Mouse (Mus musculus): ENCODE results near the gene Ttc39b. TPM values are rescaled to one million over a fixed set of nuclear protein-coding genes. Genes with fewer than 3 reads are reported as not detected.
"Not testable (repeated sequence)": the region's sequence is repeated elsewhere in the genome, so short reads cannot be mapped to it uniquely, and the experiment has no call there.

The Ttc39b gene
- total RNA-seq, 2 experiments from 2014 or later: 3.7 to 5.8 TPM

DNA sequence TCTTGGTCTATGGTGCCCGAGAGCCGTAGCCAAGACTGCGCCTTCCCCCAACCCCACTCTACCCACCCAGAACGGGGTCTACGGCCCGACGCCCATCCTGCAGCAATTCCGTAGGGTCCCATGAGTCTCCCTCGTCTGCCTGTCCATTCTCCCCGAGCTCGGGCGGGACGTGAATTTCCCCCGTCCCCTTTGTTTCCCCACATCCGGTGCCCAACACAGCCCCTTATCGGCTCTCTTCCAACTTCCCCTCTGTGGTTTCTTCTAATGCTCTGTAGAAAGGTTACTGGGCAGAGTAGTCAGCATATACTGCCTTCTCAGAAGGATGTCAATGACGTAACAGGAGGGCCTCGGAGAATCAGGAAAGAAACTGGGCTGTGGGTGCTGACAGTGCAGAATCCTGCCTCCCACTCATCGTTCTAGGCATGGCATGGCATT lies 50.4 kb downstream of the Ttc39b start:
- no peak for DNase-seq

DNA sequence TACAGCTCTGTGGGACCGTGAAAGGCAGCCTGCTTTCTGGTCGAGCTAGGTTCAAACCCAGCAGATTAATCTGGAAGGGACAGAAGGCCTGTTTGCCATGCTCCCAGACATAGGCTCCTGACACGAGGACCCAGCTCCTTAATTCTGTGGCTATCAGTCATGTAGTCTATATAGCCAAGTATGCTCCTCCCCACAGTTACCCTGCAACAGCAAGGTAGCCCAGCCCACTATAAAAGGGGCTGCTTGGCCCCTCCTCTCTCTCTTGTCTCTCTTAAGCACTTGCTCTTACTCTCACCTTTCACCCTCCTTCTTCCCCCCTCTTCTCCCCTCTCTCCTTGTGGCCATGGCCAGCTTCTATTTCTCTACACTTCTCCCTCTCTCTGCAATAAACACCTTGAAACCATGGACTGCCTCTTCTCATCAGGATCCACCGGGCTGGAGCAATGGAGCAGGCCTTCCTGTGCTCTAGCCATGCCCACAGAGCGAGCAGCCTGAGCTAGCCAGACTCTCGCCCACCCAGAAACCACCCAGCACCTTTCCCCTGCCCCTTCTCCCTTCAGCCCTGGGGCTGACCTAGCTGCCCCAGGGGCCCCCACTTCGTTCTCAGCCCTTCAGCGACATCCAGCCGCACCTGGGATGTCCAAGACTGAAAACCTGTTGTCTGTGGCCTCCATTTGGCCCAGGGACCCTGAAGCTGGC lies 51.0 kb downstream of the Ttc39b start:
- no peak for DNase-seq

DNA sequence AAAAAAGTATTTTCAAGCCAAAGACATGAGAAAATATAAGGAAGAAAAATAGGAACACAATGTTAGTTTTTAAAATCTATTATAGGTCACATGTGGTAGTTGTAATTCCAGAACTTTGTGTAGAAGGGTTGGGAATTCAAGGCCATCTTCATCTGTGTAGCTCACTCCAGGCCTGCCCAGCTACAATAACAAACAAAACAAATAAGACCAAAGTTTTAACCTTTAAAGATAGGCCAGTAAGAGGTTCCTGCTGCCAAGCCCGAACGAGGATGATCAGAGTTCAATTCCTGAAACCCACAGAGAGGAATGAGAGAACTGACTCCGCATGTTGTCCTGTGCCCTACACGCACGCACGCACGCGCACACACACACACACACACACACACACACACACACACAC lies 53.6 kb downstream of the Ttc39b start:
- DNase-seq: no peak

DNA sequence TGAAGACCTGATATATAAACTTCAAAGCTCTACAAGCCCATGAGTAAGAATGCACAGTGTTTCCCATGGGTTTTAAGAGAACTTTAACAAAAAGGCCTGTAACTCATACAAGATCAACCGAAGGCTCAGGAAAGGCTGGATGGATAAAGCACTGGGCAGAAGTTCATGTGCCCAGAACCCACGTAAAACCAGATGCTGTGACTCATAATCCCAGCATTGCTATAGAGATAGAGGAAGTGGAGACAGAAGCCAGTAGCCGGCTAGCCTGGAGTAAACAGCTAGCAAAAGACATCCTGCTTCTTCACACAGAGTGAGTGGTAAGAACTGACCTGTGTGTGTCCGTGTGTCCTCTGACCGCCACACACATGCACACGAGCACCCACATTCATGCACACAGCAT lies 54.4 kb downstream of the Ttc39b start:
- DNase-seq: no peak

DNA sequence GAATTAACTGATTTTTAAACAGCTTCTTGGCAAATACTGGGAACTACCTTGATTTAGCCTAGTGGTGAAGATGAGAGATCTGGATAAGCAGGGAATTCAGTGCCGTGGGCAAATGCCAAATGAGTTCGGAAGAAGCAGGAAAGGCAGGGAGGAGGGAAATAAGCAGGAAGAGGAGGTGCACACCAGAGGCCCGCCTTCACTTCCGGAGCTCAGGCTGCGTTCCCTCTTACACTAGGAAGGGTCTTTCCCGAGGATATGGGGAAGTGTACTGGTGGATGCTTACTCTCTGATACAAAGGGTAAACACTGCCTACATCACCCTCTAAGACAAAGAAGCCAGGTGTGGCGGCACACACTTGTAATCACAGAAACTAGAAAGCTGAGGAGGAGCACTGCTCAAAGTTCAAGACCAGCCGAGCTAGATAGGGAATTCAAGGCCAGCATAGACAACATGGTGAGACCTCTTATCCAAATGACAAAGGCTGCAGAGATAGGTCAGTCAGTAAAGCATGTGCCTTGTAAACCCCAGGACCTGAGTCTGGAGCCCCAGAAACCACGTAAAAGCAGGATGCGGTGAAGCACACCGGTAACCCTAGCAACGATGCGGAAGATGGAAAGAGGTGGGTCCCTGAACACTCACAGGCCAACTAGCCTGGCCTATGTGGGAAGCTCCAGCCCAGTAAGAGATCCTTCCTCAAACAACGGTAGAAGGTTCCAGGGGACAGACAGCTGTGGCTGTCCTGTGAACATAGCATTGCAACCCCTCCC lies 57.9 kb downstream of the Ttc39b start:
- DNase-seq: no peak

DNA sequence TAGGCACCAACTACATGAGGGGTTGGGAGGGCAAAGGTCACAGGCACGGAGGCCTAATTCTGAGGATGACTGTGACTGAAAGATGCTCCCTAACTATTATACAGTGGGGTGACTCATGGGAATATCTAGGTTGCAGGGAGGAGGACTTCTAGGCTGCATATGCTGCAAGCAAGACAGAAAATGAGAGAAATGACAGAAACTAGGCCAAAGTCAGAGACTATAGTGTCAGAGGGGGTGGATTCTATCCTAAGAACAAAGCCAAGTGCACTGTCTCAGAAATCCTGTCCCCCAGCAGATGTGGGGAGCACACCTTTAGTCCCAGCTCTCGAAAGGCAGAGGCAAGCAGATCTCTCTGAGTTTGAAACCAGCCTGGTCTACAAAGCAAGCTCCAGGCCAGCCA lies 59.2 kb downstream of the Ttc39b start:
- DNase-seq: no peak

DNA sequence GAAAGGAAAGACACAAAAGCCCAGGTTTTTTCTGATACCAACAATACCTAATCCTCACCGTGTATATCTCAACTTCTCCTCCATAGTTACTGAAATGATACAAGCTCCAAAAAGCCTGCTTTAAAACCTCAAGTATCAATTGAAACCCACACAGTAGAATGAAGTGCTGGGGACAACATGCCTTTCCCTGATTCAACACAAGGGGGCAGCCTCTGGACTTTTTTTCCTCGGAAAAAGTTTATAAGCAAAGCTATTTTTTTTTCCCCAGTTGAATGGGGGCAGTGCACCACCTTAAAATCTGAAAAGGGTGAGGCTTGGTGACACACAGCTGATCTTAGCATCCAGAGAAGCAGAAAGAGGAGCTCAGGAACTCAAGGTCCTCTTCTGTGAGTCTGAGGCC lies 62.1 kb downstream of the Ttc39b start:
- DNase-seq: no peak

DNA sequence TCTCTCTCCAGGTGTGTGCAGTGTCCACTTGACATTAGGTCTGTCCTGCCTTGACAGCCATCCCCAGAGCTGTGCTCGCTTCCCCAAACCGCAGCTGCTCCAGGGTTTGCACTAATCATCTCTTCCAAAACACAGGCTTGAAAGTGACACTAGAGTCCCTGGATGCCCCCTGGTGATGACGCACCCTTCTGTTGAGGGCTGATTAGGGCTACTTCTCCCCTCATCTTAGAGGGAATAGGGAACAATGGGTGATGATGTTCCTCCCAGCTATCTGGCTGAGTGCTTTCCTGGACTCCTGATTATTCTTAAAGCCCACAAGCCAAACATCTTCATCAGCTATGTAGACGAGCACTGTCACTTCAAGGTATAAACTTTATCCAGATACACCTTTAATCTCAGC lies 64.4 kb downstream of the Ttc39b start:
- no peak for DNase-seq

DNA sequence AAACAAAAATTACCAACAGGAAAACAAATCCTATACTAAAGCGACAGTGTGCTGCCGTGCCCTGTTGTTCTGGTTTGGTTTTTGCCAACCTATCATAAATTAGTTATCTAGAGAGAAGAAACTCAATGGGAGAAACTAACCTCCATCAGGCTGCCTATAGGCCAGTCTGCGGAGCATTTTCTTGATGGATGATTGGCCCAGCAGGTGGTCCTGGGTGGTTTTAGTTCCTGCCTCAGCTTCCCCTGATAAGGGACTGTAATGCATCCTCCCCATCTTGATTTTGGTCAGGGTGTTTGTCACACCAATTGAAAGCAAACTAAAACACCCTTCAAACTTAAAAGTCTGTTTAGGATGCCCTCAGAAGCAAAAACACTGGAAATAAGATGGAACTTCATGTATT lies 65.8 kb downstream of the Ttc39b start:
- no peak for DNase-seq

DNA sequence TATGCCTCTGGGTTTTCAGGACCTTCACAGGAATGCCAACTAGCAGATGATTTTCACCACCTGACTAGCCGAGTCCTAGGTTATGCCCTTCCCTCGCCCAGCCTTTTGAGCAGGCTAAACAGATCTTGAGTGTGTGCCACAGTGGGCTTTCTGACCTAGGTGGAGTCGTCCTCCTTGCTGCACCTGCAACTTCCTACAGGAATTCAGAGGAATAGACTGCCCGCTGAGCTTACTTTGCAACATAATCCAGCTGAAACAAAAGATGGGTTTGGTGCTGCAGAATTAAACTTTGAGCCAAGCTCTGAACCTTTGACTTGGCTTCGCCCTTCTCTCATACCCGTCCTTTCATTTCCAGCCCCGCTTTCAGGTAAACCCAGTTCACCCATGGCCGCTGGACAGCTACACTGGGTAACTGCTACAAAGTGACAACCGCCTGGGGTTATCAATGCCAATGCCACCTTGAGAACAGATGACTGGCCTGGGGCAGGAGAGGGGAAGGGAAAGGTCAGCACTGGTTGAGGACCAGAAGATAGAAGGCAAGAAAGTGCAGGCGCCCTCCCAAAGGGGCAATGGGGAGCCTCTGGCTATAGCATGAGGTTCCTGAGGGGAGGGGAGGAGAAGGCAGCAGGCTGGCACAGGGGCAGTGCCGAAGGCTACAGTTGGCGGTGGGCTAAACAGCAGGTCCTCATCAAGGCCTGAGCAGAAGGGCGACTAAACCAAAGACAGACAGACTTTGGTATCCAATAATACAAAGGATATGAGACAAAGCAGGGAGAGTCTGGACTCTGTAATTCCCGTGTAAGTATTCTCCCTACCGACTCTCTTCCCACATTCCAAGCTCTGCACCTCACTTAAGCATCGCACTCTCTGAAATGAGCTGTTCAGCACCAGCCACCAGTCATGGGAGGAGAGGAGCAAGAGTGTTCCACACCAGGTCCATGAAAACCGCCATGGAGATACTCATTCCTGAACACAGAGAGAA lies 66.5 kb downstream of the Ttc39b start:
- no peak for DNase-seq

DNA sequence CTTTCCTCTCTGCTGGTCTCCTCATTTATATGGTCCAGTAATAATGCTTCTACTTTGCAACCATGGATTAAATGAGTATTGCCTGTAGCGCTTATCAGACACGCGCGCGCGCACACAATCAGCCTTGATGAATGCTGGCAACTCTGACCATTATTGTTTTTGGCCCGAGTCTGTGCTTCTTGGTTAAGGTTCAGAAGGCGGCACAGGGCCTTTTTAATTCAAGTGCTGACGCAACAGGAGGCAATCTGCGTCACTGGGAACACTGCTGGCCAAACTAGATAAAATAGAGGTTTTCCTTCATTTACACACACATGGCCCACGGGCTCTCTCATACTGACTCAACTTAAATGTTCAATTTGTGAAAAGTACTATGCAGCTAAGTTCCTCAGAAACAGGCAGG lies 67.3 kb downstream of the Ttc39b start:
- DNase-seq: no peak

DNA sequence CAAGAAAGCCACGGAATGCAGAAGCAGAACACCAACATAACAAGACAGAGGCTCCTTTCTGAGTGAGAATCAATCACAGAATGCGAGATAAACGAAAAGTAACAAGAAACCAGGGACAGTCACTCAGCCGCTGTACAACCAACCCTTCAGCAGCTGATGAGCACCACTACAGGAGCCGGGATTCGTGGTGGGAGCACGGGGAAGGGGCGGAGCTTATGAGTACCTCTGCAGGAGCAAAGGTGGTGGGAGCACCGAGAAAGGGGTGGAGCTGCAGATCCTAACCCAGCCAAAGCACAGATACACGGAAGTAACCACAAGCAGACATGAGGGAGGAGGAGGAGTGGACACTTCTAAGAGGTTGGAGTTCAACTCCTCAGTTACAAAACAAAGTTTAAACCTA lies 69.1 kb downstream of the Ttc39b start:
- DNase-seq: no peak

DNA sequence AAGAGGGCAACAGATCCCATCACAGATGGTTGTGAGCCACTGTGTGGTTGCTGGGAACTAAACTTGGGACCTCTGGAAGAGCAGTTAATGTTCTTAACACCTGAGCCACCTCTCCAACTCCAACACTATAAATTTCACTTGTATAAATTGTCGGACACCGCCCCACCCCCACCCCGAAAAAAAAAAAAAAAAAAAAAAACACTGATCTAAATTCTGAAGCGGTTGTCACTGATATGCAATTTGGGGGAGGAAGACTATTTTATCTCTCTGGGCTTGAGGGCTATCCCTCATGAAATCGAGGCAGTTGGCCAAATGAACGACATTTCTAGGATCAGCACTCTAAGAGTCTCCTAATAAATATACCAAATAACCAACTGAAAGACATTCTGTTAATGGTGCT lies 70.4 kb downstream of the Ttc39b start:
- DNase-seq: no peak

DNA sequence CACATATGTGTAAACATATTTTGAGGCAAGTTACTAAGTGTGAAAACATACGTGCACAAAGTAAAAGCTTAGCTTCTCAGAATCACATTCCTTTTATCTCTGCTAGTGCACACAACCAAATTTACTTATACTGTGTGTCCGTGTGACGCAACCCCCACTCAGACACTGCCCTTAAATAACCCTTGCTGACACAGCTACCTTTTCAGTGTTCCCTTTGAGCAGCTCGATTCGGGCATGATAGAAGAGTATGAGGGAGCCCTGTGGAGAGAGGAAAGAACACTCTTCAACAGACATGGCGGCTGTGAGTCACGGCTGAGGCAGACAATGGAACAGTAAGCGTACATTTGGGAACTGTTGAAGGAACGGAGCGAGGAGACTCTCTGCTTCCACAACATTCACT lies 80.3 kb downstream of the Ttc39b start:
- no peak for DNase-seq

DNA sequence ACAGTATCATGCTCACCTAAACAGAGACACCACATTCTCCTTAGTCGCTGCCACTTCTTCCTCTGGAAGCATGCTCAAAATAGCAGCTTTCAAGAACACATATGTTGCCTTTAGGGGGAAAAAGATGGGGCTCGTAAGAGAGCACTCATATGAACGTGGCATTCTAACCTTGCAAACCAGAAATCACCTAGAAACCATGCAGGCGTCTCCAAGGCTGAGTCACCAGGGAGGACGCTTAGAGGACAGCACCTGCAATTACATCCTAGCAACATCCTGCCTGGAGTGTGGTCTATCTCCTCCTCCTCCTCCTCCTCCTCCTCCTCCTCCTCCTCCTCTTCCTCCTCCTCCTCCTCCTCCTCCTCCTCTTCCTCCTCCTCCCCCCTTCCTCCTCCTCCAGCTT lies 82.4 kb downstream of the Ttc39b start:
- DNase-seq: no peak

DNA sequence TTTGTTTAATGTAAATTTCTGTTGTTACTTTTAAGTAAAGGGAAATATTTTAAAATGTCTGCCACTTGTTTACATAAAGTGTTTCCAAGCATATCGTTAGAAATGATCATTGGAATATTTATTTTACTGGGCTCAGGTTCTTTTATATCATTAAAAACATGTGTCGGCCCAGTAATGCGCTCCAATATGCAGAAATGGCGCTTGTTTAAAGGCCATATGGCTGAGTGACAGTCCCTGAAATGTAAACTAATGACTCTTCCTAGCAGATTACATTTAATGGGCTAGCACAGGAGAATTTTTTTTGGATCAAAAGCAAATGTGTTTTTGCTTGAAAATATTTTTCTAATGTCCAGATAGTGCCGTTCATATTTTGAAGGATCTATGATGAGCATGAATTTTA lies 86.4 kb downstream of the Ttc39b start:
- DNase-seq: no peak

DNA sequence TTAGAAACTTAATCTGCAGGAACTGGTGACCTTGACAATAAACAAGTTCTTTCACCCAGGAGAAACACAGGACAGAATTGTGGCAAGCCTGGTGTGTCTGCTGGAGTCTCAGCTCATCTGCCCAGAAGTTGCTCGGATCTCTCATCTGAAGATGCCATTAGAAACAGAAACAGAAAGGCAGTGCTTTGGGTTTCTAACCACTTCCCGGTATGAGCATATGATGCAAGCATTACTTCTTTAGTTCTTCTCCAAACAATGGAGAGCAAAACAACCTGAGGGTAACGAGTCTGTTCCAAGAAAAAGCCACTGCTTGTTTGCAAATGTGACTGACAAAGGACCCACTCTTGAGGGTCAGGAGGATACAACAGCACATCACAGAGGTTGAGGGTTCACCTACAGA lies 88.8 kb downstream of the Ttc39b start:
- not testable (repeated sequence) for DNase-seq

DNA sequence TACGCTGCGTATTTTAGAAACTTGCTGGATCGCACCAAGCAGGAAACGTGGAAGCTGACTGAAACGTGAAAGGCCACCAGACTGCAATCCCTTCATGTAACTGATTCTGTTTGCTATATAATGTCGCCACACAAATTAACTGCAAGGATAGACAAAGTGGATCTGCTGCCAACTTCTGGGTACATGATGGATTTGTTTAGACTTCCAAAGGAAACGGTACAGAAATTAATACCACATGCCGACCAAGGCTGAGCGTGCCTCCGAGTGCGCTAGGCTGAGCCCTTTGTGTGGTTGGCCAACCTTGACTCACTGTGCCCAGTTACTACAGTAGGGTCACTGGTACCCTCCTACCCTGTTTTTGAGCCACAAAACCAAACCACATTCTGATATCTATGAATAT lies 89.3 kb downstream of the Ttc39b start:
- DNase-seq: no peak

DNA sequence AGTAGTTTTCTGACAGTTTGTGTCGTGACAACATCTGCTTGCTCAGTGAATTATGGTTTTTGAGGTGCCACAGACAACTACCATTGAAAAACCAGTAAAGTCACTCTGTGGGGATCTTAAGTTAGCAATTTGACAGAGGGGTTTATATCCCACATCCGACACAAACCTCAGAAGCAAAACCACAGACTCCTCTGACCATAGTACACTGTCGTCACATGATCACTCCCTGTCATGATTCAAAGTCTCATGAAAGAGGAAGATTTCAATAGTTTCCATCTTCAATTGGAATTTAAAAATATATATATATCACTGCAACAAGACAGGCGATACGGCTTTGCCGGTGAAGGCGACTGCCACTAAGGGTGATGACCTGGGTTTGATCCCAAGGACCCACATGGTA lies 89.9 kb downstream of the Ttc39b start:
- no peak for DNase-seq

DNA sequence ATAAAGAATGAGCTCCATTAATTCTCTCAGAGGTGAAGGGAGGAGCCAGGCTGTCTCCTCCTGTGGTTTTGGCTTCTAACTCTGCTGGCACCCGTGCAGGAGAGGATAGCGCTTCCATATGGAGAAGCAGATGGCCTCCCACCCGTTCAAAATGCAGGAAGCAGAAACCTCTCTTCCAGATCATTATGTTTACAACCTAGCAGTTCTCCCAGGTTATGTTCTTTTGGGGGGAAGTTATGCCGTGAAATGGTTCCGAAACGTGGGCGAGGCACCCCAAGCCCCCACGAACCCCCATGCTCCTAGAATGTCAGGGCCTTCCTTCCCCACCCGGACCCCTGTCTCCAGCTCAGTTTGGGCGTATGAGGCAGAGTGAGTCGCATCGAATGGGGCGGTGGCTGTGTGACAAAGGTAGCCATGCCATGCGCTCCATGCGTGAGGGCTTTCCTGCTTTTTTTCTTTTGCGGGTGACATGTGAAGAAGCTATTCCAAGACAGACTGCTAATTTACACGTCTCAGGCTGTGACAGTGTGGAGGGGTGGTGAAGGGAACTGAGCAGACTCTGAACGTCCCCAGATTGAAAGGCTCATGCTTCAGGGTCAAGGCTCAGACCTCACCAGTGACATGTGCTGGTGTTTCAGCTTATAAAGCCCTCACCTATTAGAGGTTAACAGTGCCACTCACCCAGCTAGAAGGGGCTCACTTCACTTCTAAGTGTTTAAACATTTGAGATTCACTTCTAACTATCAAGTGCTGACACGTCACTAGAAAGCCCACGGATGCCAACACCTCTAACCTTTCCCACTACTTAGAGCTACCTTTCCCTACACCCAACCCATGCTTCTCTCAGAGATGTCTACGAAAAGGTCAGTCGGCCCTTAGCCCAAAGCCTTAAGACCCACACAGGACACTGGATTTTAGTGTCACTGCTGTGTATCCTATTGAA lies 90.6 kb downstream of the Ttc39b start:
- DNase-seq: no peak

DNA sequence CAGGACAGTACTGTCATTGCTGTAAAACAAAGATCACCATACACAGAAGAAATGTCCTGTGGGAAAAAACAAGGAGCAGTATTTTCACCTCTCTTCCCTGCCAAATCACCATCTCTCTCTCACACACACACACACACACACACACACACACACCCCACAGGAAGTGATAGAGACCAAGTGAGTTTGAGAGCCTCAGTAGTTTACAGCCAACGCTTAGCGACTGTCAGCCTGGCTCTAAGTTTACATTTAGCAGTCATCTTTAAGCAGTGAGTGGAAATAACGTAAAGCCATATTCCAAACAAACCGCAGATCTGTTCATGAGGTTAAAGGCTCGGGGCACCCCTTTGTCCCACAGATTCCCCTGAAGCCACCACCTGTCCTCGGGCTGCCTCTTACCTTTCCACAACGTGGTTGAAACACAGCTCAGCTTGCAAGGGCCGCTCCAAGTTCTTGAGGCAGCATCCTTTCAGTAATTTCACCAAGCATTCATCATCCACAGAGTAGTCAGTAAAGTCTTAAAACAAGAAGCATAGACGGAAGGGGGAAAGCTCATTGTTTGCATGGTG lies 91.7 kb downstream of the Ttc39b start:
- no peak for DNase-seq
